28 mouse cellular contexts compared by ENCODE assay signal in genomic region chr5:30669496-30669830, GRCm38 (mm10). TPM values are rescaled to one million over a fixed set of nuclear protein-coding genes. Genes with fewer than 3 reads are reported as not detected.
A peak's percentile ranks its signal among the peaks of the same experiment; 100 is the strongest.
DNase-seq lines count a peak whose midpoint lies in the region; ATAC-seq and TF ChIP-seq lines count a peak whose summit lies in the region.
"Had no signal": no experiment of that assay in that cellular context is flagged by ENCODE, and none has a peak within 500 bp of the region (broad histone marks: within the 10 kb centered on the region; RNA-seq: fewer than 3 reads in every experiment).

No protein-coding gene starts in this region.

- H3K27ac ChIP-seq in heart, embryonic 13.5 days (replicated peaks), result no peak overlapping the region
- H3K27ac ChIP-seq in midbrain, embryonic 10.5 days (replicated peaks), result no peak overlapping the region
- no peak overlapping the region for H3K27ac ChIP-seq in midbrain, embryonic 16.5 days (ENCODE audit: low read length)
- no peak overlapping the region for H3K27ac ChIP-seq in bone marrow, adult 2 months (ENCODE audit: control insufficient read depth, insufficient read depth, low read depth, low read length, poor library complexity)
- 0 out of 2 replicates have a peak overlapping the region, but pooled peaks have one; percentile 38 for H3K27ac ChIP-seq in liver, embryonic 15.5 days (replicated peaks)
- H3K27ac ChIP-seq: embryonic facial prominence, embryonic 15.5 days; forebrain, embryonic 10.5 days; hindbrain, embryonic 12.5 days; kidney, embryonic 15.5 days; limb, embryonic 15.5 days; midbrain, embryonic 15.5 days; neural tube, embryonic 15.5 days had no signal

- peak overlapping the region; percentile 51; the same call in 1 of the 2 replicates for H3K9ac ChIP-seq in heart, embryonic 13.5 days
- no peak overlapping the region for H3K9ac ChIP-seq in midbrain, embryonic 16.5 days (ENCODE audit: low read depth, low read length)
- no peak overlapping the region for H3K9ac ChIP-seq in liver, embryonic 15.5 days
- H3K9ac ChIP-seq: embryonic facial prominence, embryonic 15.5 days; hindbrain, embryonic 12.5 days; kidney, embryonic 15.5 days; limb, embryonic 15.5 days; midbrain, embryonic 15.5 days; neural tube, embryonic 15.5 days had no signal

- H3K4me1 ChIP-seq in heart, embryonic 13.5 days, result peaks cover 35% of the 10 kb centered on the region
- peaks cover 28% of the 10 kb centered on the region for H3K4me1 ChIP-seq in midbrain, embryonic 10.5 days
- peaks cover 2% of the 10 kb centered on the region for H3K4me1 ChIP-seq in midbrain, embryonic 16.5 days (ENCODE audit: control insufficient read depth, insufficient read depth, low read length)
- H3K4me1 ChIP-seq in bone marrow, adult 2 months (ENCODE audit: control insufficient read depth, insufficient read depth, low read length), result no peaks in the 10 kb centered on the region; the same call in 1 of the 2 replicates
- H3K4me1 ChIP-seq in liver, embryonic 15.5 days (replicated peaks), result peaks cover 38% of the 10 kb centered on the region

- TF ChIP-seq POLR2A in bone marrow, adult 2 months (IDR thresholded peaks at IDR 0.05; ENCODE audit: borderline replicate concordance, control insufficient read depth, low read depth, low read length), result no peak

- no peak overlapping the region for H3K4me3 ChIP-seq in heart, embryonic 13.5 days
- H3K4me3 ChIP-seq in midbrain, embryonic 10.5 days, result 0 out of 2 replicates have a peak overlapping the region, but pooled peaks have one; percentile 90
- no peak overlapping the region for H3K4me3 ChIP-seq in midbrain, embryonic 16.5 days (ENCODE audit: low read depth, low read length)
- peak overlapping the region; percentile 28 for H3K4me3 ChIP-seq in bone marrow, adult 2 months (replicated peaks; ENCODE audit: control insufficient read depth, low read depth, low read length)
- peak overlapping the region; percentile 96 for H3K4me3 ChIP-seq in liver, embryonic 15.5 days (replicated peaks)
- H3K4me3 ChIP-seq: embryonic facial prominence, embryonic 15.5 days; hindbrain, embryonic 12.5 days; limb, embryonic 15.5 days; midbrain, embryonic 15.5 days; myocyte; neural tube, embryonic 15.5 days had no signal

- WGBS in heart, embryonic 13.5 days, result 54% methylated on average over 3 of the region's 3 CpGs
- 92% methylated on average over 3 of the region's 3 CpGs for WGBS in midbrain, embryonic 10.5 days
- 91% methylated on average over 3 of the region's 3 CpGs for WGBS in midbrain, embryonic 16.5 days
- 71% methylated on average over 3 of the region's 3 CpGs for WGBS in bone marrow, adult 2 months
- WGBS in liver, embryonic 15.5 days (ENCODE audit: insufficient replicate concordance), result 38% methylated on average over 3 of the region's 3 CpGs

- ATAC-seq in heart, embryonic 13.5 days (ENCODE audit: extremely low read depth, insufficient number of reproducible peaks, low FRiP score, low TSS enrichment), result no peak
- no peak for ATAC-seq in midbrain, embryonic 16.5 days
- no peak for ATAC-seq in liver, embryonic 15.5 days (ENCODE audit: insufficient read depth)
- ATAC-seq in granulocyte monocyte progenitor cell, adult 5-6 weeks (replicated peaks; ENCODE audit: poor library complexity, severe bottlenecking), result no peak
- ATAC-seq: forebrain, embryonic 16.5 days; lung, postnatal 0 days; midbrain, embryonic 15.5 days had no signal

- peak overlapping the region; percentile 74; the same call in 1 of the 2 replicates for H3K4me2 ChIP-seq in heart, embryonic 13.5 days
- no peak overlapping the region for H3K4me2 ChIP-seq in midbrain, embryonic 16.5 days (ENCODE audit: low read length)
- H3K4me2 ChIP-seq in liver, embryonic 15.5 days, result peak overlapping the region; percentile 80
- H3K4me2 ChIP-seq: embryonic facial prominence, embryonic 15.5 days; limb, embryonic 15.5 days; midbrain, embryonic 15.5 days; neural tube, embryonic 15.5 days had no signal

- H3K9me3 ChIP-seq in heart, embryonic 13.5 days, result no peaks in the 10 kb centered on the region
- no peaks in the 10 kb centered on the region for H3K9me3 ChIP-seq in midbrain, embryonic 10.5 days (replicated peaks)
- no peaks in the 10 kb centered on the region for H3K9me3 ChIP-seq in midbrain, embryonic 16.5 days (replicated peaks; ENCODE audit: control insufficient read depth, low read length, poor library complexity, severe bottlenecking)
- H3K9me3 ChIP-seq in liver, embryonic 15.5 days (replicated peaks), result no peaks in the 10 kb centered on the region
- H3K9me3 ChIP-seq: embryonic facial prominence, embryonic 15.5 days; forebrain, embryonic 10.5 days; G1E; hindbrain, embryonic 12.5 days; kidney, embryonic 15.5 days; limb, embryonic 15.5 days; midbrain, embryonic 15.5 days; neural tube, embryonic 15.5 days had no signal

- H3K36me3 ChIP-seq in heart, embryonic 13.5 days, result peaks cover 60% of the 10 kb centered on the region
- H3K36me3 ChIP-seq in midbrain, embryonic 10.5 days, result peaks cover 63% of the 10 kb centered on the region
- H3K36me3 ChIP-seq in midbrain, embryonic 16.5 days (ENCODE audit: control insufficient read depth, insufficient read depth, low read length), result no peaks in the 10 kb centered on the region
- H3K36me3 ChIP-seq in liver, embryonic 15.5 days (replicated peaks), result peaks cover 68% of the 10 kb centered on the region
- H3K36me3 ChIP-seq: midbrain, embryonic 15.5 days; neural tube, embryonic 15.5 days had no signal

- TF ChIP-seq CTCF in bone marrow, adult 2 months (IDR thresholded peaks at IDR 0.05; ENCODE audit: control insufficient read depth, insufficient read depth, low read length), result no peak

- H3K27me3 ChIP-seq in heart, embryonic 13.5 days (replicated peaks), result no peaks in the 10 kb centered on the region
- H3K27me3 ChIP-seq in midbrain, embryonic 10.5 days (ENCODE audit: low read depth, poor library complexity, severe bottlenecking), result no peaks in the 10 kb centered on the region
- H3K27me3 ChIP-seq in midbrain, embryonic 16.5 days (ENCODE audit: control insufficient read depth, insufficient read depth, low read depth, low read length), result no peaks in the 10 kb centered on the region
- H3K27me3 ChIP-seq in liver, embryonic 15.5 days, result no peaks in the 10 kb centered on the region
- H3K27me3 ChIP-seq: embryonic facial prominence, embryonic 15.5 days; hindbrain, embryonic 12.5 days; kidney, embryonic 15.5 days; limb, embryonic 15.5 days; midbrain, embryonic 15.5 days; neural tube, embryonic 15.5 days had no signal

- DNase-seq in heart, postnatal 4 days, result no peak
- no peak for DNase-seq in midbrain, embryonic 10.5 days (ENCODE audit: low spot score)
- DNase-seq in left cerebral cortex, adult 18-20 months (ENCODE audit: low spot score in 2 of 2), result no peak
- DNase-seq: adrenal gland, postnatal 10 days; cerebellum, adult 2 months; cerebellum, postnatal 25 days; embryo, embryonic 11 days; gastrocnemius, postnatal 10 days; heart, adult 18-20 months; kidney, adult 11 months; kidney, postnatal 4 days; spleen, adult 18-20 months had no signal

RNA-seq across cellular contexts. Expression of gene Cenpa, which starts 2.9 kb away (rescaled TPM):
- 259 TPM in 2 replicates for polyA plus RNA-seq in heart, embryonic 13.5 days (2015; fragmentation: Nextera tagmentation; extraction: Ambion mirVana)
- total RNA-seq in heart, postnatal 4 days (2021), result 100 to 1,000 TPM; 141 to 145 TPM
- 413 and 444 TPM in 2 replicates for polyA plus RNA-seq in midbrain, embryonic 10.5 days (2016; fragmentation: Nextera tagmentation; extraction: Ambion mirVana)
- polyA plus RNA-seq in midbrain, embryonic 16.5 days (2015; fragmentation: Nextera tagmentation; extraction: Ambion mirVana), result 22.6 and 30.5 TPM in 2 replicates
- polyA plus RNA-seq in bone marrow, adult 2 months (2011; ENCODE audit: insufficient read depth, insufficient read length, low replicate concordance, missing spikeins), result 161 and 187 TPM in 2 replicates
- polyA plus RNA-seq in liver, embryonic 15.5 days (2015; fragmentation: Nextera tagmentation; extraction: Ambion mirVana), result 180 and 194 TPM in 2 replicates
- total RNA-seq in left cerebral cortex, adult 18-20 months (2021), result 1 to 10 TPM; 2.8 to 5.3 TPM
- total RNA-seq in granulocyte monocyte progenitor cell, adult 5-6 weeks (2014; fragmentation: Nextera tagmentation), result 78.6 and 110 TPM in 2 replicates
- 84.8 and 124 TPM in 2 replicates for total RNA-seq in granulocyte monocyte progenitor cell, adult 5-6 weeks (2017)

RNA-seq across cellular contexts. Expression of gene Slc35f6, which starts 21.7 kb away (rescaled TPM):
- polyA plus RNA-seq in heart, embryonic 13.5 days (2015; fragmentation: Nextera tagmentation; extraction: Ambion mirVana), result 21.9 and 22.6 TPM in 2 replicates
- 10 to 100 TPM; 35.1 to 38.5 TPM for total RNA-seq in heart, postnatal 4 days (2021)
- polyA plus RNA-seq in midbrain, embryonic 10.5 days (2016; fragmentation: Nextera tagmentation; extraction: Ambion mirVana), result 26.7 and 30.3 TPM in 2 replicates
- 32.3 and 33.0 TPM in 2 replicates for polyA plus RNA-seq in midbrain, embryonic 16.5 days (2015; fragmentation: Nextera tagmentation; extraction: Ambion mirVana)
- polyA plus RNA-seq in bone marrow, adult 2 months (2011; ENCODE audit: insufficient read depth, insufficient read length, low replicate concordance, missing spikeins), result 7.7 and 17.0 TPM in 2 replicates
- polyA plus RNA-seq in liver, embryonic 15.5 days (2015; fragmentation: Nextera tagmentation; extraction: Ambion mirVana), result 10.7 and 11.6 TPM in 2 replicates
- 10 to 100 TPM; 39.6 to 41.6 TPM for total RNA-seq in left cerebral cortex, adult 18-20 months (2021)
- total RNA-seq in granulocyte monocyte progenitor cell, adult 5-6 weeks (2014; fragmentation: Nextera tagmentation), result 11.8 and 15.4 TPM in 2 replicates
- total RNA-seq in granulocyte monocyte progenitor cell, adult 5-6 weeks (2017), result 2.8 and 6.6 TPM in 2 replicates

RNA-seq across cellular contexts. Expression of gene Dpysl5, which starts 41.9 kb away (rescaled TPM):
- 2.4 and 3.8 TPM in 2 replicates for polyA plus RNA-seq in heart, embryonic 13.5 days (2015; fragmentation: Nextera tagmentation; extraction: Ambion mirVana)
- 1 to 10 TPM; 1.6 to 2.0 TPM for total RNA-seq in heart, postnatal 4 days (2021)
- polyA plus RNA-seq in midbrain, embryonic 10.5 days (2016; fragmentation: Nextera tagmentation; extraction: Ambion mirVana), result 90.7 and 126 TPM in 2 replicates
- 284 and 306 TPM in 2 replicates for polyA plus RNA-seq in midbrain, embryonic 16.5 days (2015; fragmentation: Nextera tagmentation; extraction: Ambion mirVana)
- polyA plus RNA-seq in bone marrow, adult 2 months (2011; ENCODE audit: insufficient read depth, insufficient read length, low replicate concordance, missing spikeins), result 0.40 TPM in 1 of 2 replicates, not detected in the other
- 0.29 and 0.52 TPM in 2 replicates for polyA plus RNA-seq in liver, embryonic 15.5 days (2015; fragmentation: Nextera tagmentation; extraction: Ambion mirVana)
- 10 to 100 TPM; 18.2 to 20.6 TPM for total RNA-seq in left cerebral cortex, adult 18-20 months (2021)
- not detected in 2 replicates for total RNA-seq in granulocyte monocyte progenitor cell, adult 5-6 weeks (2014; fragmentation: Nextera tagmentation)
- not detected in 2 replicates for total RNA-seq in granulocyte monocyte progenitor cell, adult 5-6 weeks (2017)
- polyA plus RNA-seq: G1E had no signal

Comparison
In these comparisons a context has a peak if more than half of its experiments do, and no peak if none do; other contexts are left out.
1. H3K4me3 ChIP-seq: peak in midbrain, embryonic 10.5 days (single experiment), bone marrow, adult 2 months (single experiment) and liver, embryonic 15.5 days (single experiment); none in heart, embryonic 13.5 days (single experiment) and midbrain, embryonic 16.5 days (single experiment).
2. RNA of gene Dpysl5, which starts 41.9 kb away (polyA plus RNA-seq): 284 to 306 TPM in midbrain, embryonic 16.5 days and 90.7 to 126 TPM in midbrain, embryonic 10.5 days; 2.4 to 3.8 TPM in heart, embryonic 13.5 days, 0.40 TPM in bone marrow, adult 2 months and 0.29 to 0.52 TPM in liver, embryonic 15.5 days; every median in the first group is over 10 times any median in the second.